Mouse (Mus musculus) lung, embryonic 14.5 days (tissue): ENCODE results near the gene Zfp385c. TPM values are rescaled to one million over a fixed set of nuclear protein-coding genes. Genes with fewer than 3 reads are reported as not detected.

Experiments used
- ATAC-seq: fragments of 200-750 bp; cut with Nextera tagmentation; 2 replicates; pipeline ENCODE4 v1.8.0; 2017; ENCODE audit warnings: mild to moderate bottlenecking, moderate TSS enrichment, moderate library complexity; ENCODE audit not compliant: insufficient read depth
- DNase-seq: peaks from one replicate; pipeline ENCODE4 v3.0.0-alpha.2; 2015
- H3K27ac ChIP-seq: fragments of 300-500 bp; sonication (generic); 2 replicates; pipeline ENCODE4 v1.5.1; 2014; ENCODE audit warnings: low read depth, mild to moderate bottlenecking, moderate library complexity
- H3K27me3 ChIP-seq: fragments of 300-500 bp; sonication (generic); 2 replicates; pipeline ENCODE4 v1.6.1; 2014; ENCODE audit warnings: low read length, control low read depth; ENCODE audit not compliant: insufficient read depth
- H3K36me3 ChIP-seq: fragments of 300-500 bp; sonication (generic); 2 replicates; pipeline ENCODE4 v1.6.1; 2014; ENCODE audit warnings: control low read depth; ENCODE audit not compliant: insufficient read depth
- H3K4me1 ChIP-seq: fragments of 300-500 bp; sonication (generic); 2 replicates; pipeline ENCODE4 v1.6.1; 2014; ENCODE audit warnings: antibody characterized with exemption, control low read depth; ENCODE audit not compliant: insufficient read depth
- H3K4me2 ChIP-seq: fragments of 300-500 bp; sonication (generic); 2 replicates; pipeline ENCODE4 v1.6.1; 2014; ENCODE audit warnings: mild to moderate bottlenecking
- H3K4me3 ChIP-seq: fragments of 300-500 bp; sonication (generic); 2 replicates; pipeline ENCODE4 v1.5.1; 2014; ENCODE audit warnings: low read depth, low read length
- H3K9ac ChIP-seq: fragments of 300-500 bp; sonication (generic); 2 replicates; pipeline ENCODE4 v1.6.1; 2014
- H3K9me3 ChIP-seq: fragments of 300-500 bp; sonication (generic); 2 replicates; pipeline ENCODE4 v1.6.1; 2016; ENCODE audit warnings: low read depth, low read length, control low read depth
- CTCF ChIP-seq: IDR thresholded peaks from 2 replicates; pipeline ENCODE4 v1.5.1; 2016; ENCODE audit warnings: antibody characterized with exemption, low read depth
- WGBS: fragments of 180-500 bp; shearing (Covaris S2); extraction: QIAGEN DNeasy Blood & Tissue Kit; methylation state at CpG from one replicate; pipeline ENCODE4 v1.1.7; 2014; 5-methylcytosine and 5-hydroxymethylcytosine counted together
- polyA plus RNA-seq: library from polyadenylated mRNA; unstranded; fragments of >200 nt; fragmentation: Nextera tagmentation; extraction: Ambion mirVana; gene quantifications from 2 replicates; pipeline ENCODE4 v1.2.1, GENCODE M21; 2014

The Zfp385c gene
- polyA plus RNA-seq, 1 experiment from 2014 or later: not detected

GRCm38 (mm10) chr11:100651205-100651604, 41.0 kb downstream of the Zfp385c start:
- Histone ChIP-seq H3K9me3 (no peaks in the 10 kb centered on the region), H3K4me2 (no peak overlapping the region), H3K27ac (no peak overlapping the region), H3K4me1 (no peaks in the 10 kb centered on the region), H3K4me3 (no peak overlapping the region), H3K36me3 (no peaks in the 10 kb centered on the region), H3K9ac (no peak overlapping the region), H3K27me3 (peaks cover 17% of the 10 kb centered on the region)
- DNase-seq: no peak
- WGBS: 16% methylated on average over 8 of the region's 8 CpGs
- no peak for TF ChIP-seq CTCF
- no peak for ATAC-seq

- no peak overlapping the region for H3K27ac ChIP-seq
- H3K4me2 ChIP-seq: no peak overlapping the region
- 81% methylated on average over 8 of the region's 8 CpGs for WGBS
- H3K9ac ChIP-seq: no peak overlapping the region
- H3K27me3 ChIP-seq: peaks cover 17% of the 10 kb centered on the region
- H3K36me3 ChIP-seq: no peaks in the 10 kb centered on the region
- H3K9me3 ChIP-seq: no peaks in the 10 kb centered on the region
- H3K4me3 ChIP-seq: no peak overlapping the region
- TF ChIP-seq CTCF: no peak
- H3K4me1 ChIP-seq: no peaks in the 10 kb centered on the region
- ATAC-seq (no peak), DNase-seq (no peak)
Observed at GRCm38 (mm10) chr11:100648405-100648804, 43.9 kb downstream of the Zfp385c start.

- Histone ChIP-seq H3K4me3 (no peak overlapping the region), H3K27ac (no peak overlapping the region), H3K4me2 (no peak overlapping the region), H3K4me1 (no peaks in the 10 kb centered on the region), H3K36me3 (no peaks in the 10 kb centered on the region), H3K27me3 (peaks cover 11% of the 10 kb centered on the region), H3K9ac (no peak overlapping the region), H3K9me3 (no peaks in the 10 kb centered on the region)
- DNase-seq (peak; percentile 71), ATAC-seq (no peak)
- peak; percentile 75 for TF ChIP-seq CTCF
- 4% methylated on average over 1 of the region's 1 CpGs for WGBS
Observed at GRCm38 (mm10) chr11:100646265-100646664, 46.0 kb downstream of the Zfp385c start.

- Histone ChIP-seq H3K4me2 (no peak overlapping the region), H3K4me3 (no peak overlapping the region), H3K27me3 (peaks cover 22% of the 10 kb centered on the region), H3K9me3 (no peaks in the 10 kb centered on the region), H3K36me3 (no peaks in the 10 kb centered on the region), H3K27ac (no peak overlapping the region), H3K9ac (no peak overlapping the region), H3K4me1 (no peaks in the 10 kb centered on the region)
- TF ChIP-seq CTCF: no peak
- no peak for ATAC-seq
- DNase-seq: peak; percentile 53
- WGBS: 57% methylated on average over 15 of the region's 15 CpGs
Observed at GRCm38 (mm10) chr11:100643612-100644575, 48.4 kb downstream of the Zfp385c start.

- WGBS: 9% methylated on average over 52 of the region's 52 CpGs
- TF ChIP-seq CTCF: peak; percentile 68
- peak overlapping the region; percentile 71 for H3K4me2 ChIP-seq
- 0 out of 2 replicates have a peak overlapping the region, but pooled peaks have one; percentile 6 for H3K9ac ChIP-seq
- no peaks in the 10 kb centered on the region for H3K9me3 ChIP-seq
- H3K4me1 ChIP-seq: no peaks in the 10 kb centered on the region
- peak; percentile 21; the same call in 1 of the 2 replicates for ATAC-seq
- DNase-seq: peak; percentile 73
- H3K27me3 ChIP-seq: peaks cover 22% of the 10 kb centered on the region
- H3K27ac ChIP-seq: no peak overlapping the region
- H3K36me3 ChIP-seq: no peaks in the 10 kb centered on the region
- H3K4me3 ChIP-seq: peak overlapping the region; percentile 34
Observed at GRCm38 (mm10) chr11:100640159-100640906, 51.9 kb downstream of the Zfp385c start.

- no peak for TF ChIP-seq CTCF
- no peak overlapping the region for H3K4me3 ChIP-seq
- ATAC-seq: no peak
Observed at GRCm38 (mm10) chr11:100634530-100634929, 57.7 kb downstream of the Zfp385c start.

More at GRCm38 (mm10) chr11:100634530-100634929, 57.7 kb downstream of the Zfp385c start:
- no peak overlapping the region for H3K9ac ChIP-seq
- H3K9me3 ChIP-seq: no peaks in the 10 kb centered on the region
- 48% methylated on average over 7 of the region's 7 CpGs for WGBS
- no peak overlapping the region for H3K4me2 ChIP-seq
- no peaks in the 10 kb centered on the region for H3K4me1 ChIP-seq
- no peak overlapping the region for H3K27ac ChIP-seq
- DNase-seq: no peak
- H3K27me3 ChIP-seq: peaks cover 5% of the 10 kb centered on the region; the same call in 1 of the 2 replicates
- H3K36me3 ChIP-seq: no peaks in the 10 kb centered on the region
